Comparison of ENCODE assay signal across 7 mouse cellular contexts in the genomic region with DNA sequence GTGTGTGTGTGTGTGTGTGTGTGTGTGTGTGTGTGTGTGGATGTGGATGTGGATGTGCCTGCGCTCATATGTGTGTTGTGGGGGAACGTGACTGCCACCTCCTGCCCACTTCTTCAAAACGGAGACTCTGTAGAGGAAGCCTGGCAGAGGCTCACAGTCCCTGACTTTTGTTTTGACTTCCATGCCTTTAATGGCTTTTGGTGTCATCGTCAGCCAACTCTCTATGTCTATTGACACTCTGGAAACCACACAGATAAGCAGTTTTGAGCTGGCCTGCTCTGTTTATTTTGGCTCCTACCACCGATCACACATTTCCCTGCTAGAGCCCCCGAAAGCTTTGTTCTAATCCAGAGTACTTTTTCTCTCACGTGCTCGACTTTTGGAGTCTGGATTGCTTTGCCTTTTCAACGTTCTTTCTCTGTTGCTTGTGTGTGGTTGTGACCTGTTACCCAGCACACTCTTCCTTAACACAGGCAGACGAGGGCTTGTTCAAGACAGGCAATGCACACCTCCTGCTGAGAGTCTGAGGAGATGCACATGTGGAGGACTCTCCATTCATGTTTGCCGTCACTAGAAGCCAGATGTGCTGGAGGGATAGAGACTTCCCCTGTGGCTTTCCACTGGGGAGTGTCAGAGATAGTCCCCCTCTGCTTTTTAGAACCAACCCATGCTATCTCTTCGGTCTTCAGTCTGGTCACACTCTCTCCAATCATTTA.
A peak's percentile ranks its signal among the peaks of the same experiment; 100 is the strongest.
DNase-seq lines count a peak whose midpoint lies in the region.

No protein-coding gene starts in this region.

- peak; percentile 46 for DNase-seq in testis, postnatal 10 days (ENCODE audit: low spot score)
- DNase-seq in testis, postnatal 14 days (ENCODE audit: low spot score) = no peak
- DNase-seq in heart, adult 18-20 months = peak; percentile 55 to 79
- peak; percentile 21 to 46 for DNase-seq in kidney, adult 8-10 months
- peak; percentile 61 for DNase-seq in lung, postnatal 14 days
- DNase-seq in thymus, postnatal 0 days (ENCODE audit: low spot score) = peak; percentile 49
- DNase-seq in right cerebral cortex, postnatal 4 days = no peak

Comparison
In these comparisons a context has a peak if more than half of its experiments do, and no peak if none do; other contexts are left out.
1. DNase-seq: peak in testis, postnatal 10 days (single experiment), heart, adult 18-20 months (2 of 2), kidney, adult 8-10 months (2 of 2), lung, postnatal 14 days (single experiment) and thymus, postnatal 0 days (single experiment); none in testis, postnatal 14 days (single experiment) and right cerebral cortex, postnatal 4 days (single experiment).